Mouse (Mus musculus) ES-E14 (cell line): ENCODE measurements around the gene Myo16. TPM values are rescaled to one million over a fixed set of nuclear protein-coding genes. Genes with fewer than 3 reads are reported as not detected.

Experiments
- DNase-seq: peaks from one replicate; pipeline ENCODE4 v3.0.0-alpha.2; 2013; ENCODE audit warnings: low read depth, low spot score
- H3K27ac ChIP-seq: 2 replicates; pipeline ENCODE4 v1.5.1; 2012; ENCODE audit warnings: low read depth, mild to moderate bottlenecking, low read length, moderate library complexity, mixed read lengths; ENCODE audit not compliant: poor library complexity, insufficient read depth, severe bottlenecking
- H3K36me3 ChIP-seq: 2 replicates; pipeline ENCODE4 v1.6.1; 2012; ENCODE audit warnings: mild to moderate bottlenecking, low read length, moderate library complexity, mixed read lengths; ENCODE audit not compliant: control insufficient read depth, poor library complexity, insufficient read depth, severe bottlenecking
- H3K4me1 ChIP-seq, 2 experiments: fragments of 150-350 bp in 1 of 2; sonication (generic) in 1 of 2; 2 replicates each; pipeline ENCODE4 v1.6.1; 2012; ENCODE audit warnings: low read length in 2 of 2, mild to moderate bottlenecking in 1 of 2, mixed read lengths in 1 of 2; ENCODE audit not compliant: control insufficient read depth in 2 of 2, insufficient read depth in 2 of 2, poor library complexity in 1 of 2
- H3K4me3 ChIP-seq, 2 experiments: fragments of 150-350 bp in 1 of 2; sonication (generic) in 1 of 2; 2 replicates each; pipeline ENCODE4 v1.5.1; 2012; ENCODE audit warnings: low read length in 2 of 2, low read depth in 1 of 2, mild to moderate bottlenecking in 1 of 2, mixed read lengths in 1 of 2; ENCODE audit not compliant: insufficient read depth in 1 of 2, poor library complexity in 1 of 2, severe bottlenecking in 1 of 2
- H3K9ac ChIP-seq: 2 replicates; pipeline ENCODE4 v1.6.1; 2012; ENCODE audit warnings: low read depth, mild to moderate bottlenecking, low read length, mixed read lengths; ENCODE audit not compliant: poor library complexity, insufficient read depth, severe bottlenecking
- H3K9me3 ChIP-seq: fragments of 150-350 bp; sonication (generic); 2 replicates; pipeline ENCODE4 v1.6.1; 2012; ENCODE audit warnings: low read depth, mild to moderate bottlenecking, low read length; ENCODE audit not compliant: control insufficient read depth, insufficient read depth
- CHD2 ChIP-seq: IDR thresholded peaks from 2 replicates; pipeline ENCODE4 v1.6.1; 2014; ENCODE audit warnings: mild to moderate bottlenecking, low read depth, low read length, inconsistent platforms
- HCFC1 ChIP-seq: IDR thresholded peaks from 2 replicates; pipeline ENCODE4 v1.6.1; 2012; ENCODE audit warnings: low read length, inconsistent platforms, borderline replicate concordance; ENCODE audit not compliant: insufficient read depth
- MAFK ChIP-seq: IDR thresholded peaks from 2 replicates; pipeline ENCODE4 v1.6.1; 2014; ENCODE audit warnings: mild to moderate bottlenecking, low read depth, low read length, inconsistent platforms; ENCODE audit not compliant: insufficient read depth
- ZC3H11A ChIP-seq: IDR thresholded peaks from 2 replicates; pipeline ENCODE4 v1.6.1; 2012; ENCODE audit warnings: low read depth, mild to moderate bottlenecking, inconsistent platforms, low read length, borderline replicate concordance
- ZNF384 ChIP-seq: IDR thresholded peaks from 2 replicates; pipeline ENCODE4 v1.6.1; 2012; ENCODE audit warnings: low read depth, low read length, inconsistent platforms
- in situ Hi-C, 2 experiments: fragments of 600-800 bp; cut with MboI; formaldehyde crosslinking; loops; one replicate each; pipeline ENCODE4 v1.15.1; 2025; ENCODE audit warnings: low sequenced_read_pairs in 2 of 2, inconsistent platforms in 1 of 2; ENCODE audit not compliant: unreplicated experiment in 2 of 2
- total RNA-seq: library from RNA; depleted of rRNA; stranded (reverse); fragments of 300-350 nt; gene quantifications from 2 replicates; pipeline ENCODE4 v1.2.3, GENCODE M21; 2012

The Myo16 gene
- total RNA-seq, 1 experiment, result 0.09 TPM

DNA sequence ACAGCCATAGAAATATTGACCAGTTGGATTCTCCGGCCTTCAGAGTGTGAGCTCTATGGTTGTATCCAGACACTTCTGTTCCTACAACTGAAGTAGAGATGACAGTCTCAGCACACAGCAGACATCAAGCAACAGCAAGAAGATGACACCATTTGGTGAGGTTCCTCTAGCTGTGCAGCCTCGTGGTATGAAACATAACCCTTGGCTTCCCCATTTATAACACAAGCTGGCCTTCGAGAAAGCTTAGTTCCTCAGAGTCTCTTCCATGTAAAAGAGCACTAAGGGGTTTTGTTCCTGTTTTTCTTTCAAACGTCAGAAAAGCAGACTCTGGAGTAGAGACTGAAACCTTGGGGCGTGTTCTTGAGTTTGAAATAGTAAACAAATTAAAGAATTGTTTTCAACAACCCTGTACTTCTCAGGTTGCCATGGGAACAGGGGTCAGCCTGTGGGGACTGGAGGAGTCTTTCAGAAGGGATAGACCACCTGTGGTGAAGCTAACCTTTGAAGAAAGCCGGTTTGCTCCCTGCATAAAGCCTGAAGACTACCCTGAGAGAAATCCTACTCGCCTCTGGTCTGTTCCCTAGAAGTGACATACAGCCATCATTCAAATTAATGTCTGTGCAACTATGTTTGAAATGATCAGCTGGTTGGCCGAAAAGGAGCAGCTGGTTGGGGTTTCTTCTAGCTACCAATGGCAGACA, 510.2 kb downstream of the Myo16 start:
- H3K4me1 ChIP-seq, result peaks cover 5 to 12% of the 10 kb centered on the region in 2 experiments; a peak in 3 of 4 replicates
- TF ChIP-seq ZC3H11A (no peak), CHD2 (0 out of 2 replicates have a peak, but pooled peaks have one; percentile 16)
- H3K9me3 ChIP-seq, result no peaks in the 10 kb centered on the region
- in situ Hi-C loops, result no loop called here
- no peak overlapping the region for H3K9ac ChIP-seq
- DNase-seq, result peak; percentile 93
- H3K36me3 ChIP-seq, result peaks cover 3% of the 10 kb centered on the region; the same call in 1 of the 2 replicates
- no peak overlapping the region; the same call in 1 of the 2 replicates for H3K27ac ChIP-seq
- H3K4me3 ChIP-seq, result no peak overlapping the region

DNA sequence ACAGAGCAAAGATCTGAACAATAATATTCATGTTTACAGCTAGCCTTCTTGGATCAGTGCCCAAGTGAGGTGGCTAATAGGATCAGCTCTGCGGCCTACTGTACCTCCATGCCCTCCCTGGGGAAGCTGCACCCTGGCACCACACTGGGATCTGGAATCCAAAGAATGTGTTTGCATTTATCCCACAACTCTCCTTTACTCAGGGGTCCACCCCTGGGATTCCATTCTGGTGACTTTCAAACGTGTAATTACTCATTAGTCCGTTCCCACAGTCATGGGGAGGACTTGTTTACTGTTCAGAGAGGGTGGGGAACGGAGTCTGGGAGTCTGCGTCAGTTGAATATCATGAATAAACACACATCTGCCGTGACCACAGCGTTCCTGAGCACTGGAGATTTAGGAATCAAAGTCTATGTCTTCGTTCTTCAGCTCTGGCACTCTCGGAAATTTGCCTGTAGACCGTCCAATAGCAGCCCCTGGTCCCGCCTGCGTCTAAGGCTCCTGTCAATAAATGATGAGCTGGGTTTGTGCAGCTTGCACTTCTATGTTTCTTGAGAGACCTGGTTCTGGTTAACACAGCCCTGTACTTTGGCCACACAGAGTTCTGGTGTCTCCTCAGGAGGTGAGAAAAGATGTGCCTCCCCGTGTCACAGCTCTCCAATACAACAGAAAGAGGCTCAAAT, 511.3 kb downstream of the Myo16 start:
- peaks cover 3% of the 10 kb centered on the region; the same call in 1 of the 2 replicates for H3K36me3 ChIP-seq
- H3K9me3 ChIP-seq, result no peaks in the 10 kb centered on the region
- no peak for DNase-seq
- in situ Hi-C loops, result no loop called here
- no peak overlapping the region for H3K4me3 ChIP-seq
- no peak overlapping the region for H3K27ac ChIP-seq
- no peak overlapping the region for H3K9ac ChIP-seq
- H3K4me1 ChIP-seq, result peaks cover 5 to 12% of the 10 kb centered on the region in 2 experiments; a peak in 3 of 4 replicates
- no peak for TF ChIP-seq ZNF384
- TF ChIP-seq MAFK, result no peak
- no peak for TF ChIP-seq HCFC1
- TF ChIP-seq CHD2, result no peak
- TF ChIP-seq ZC3H11A, result no peak

- in situ Hi-C loops, result no loop called here
- no peaks in the 10 kb centered on the region for H3K9me3 ChIP-seq
- no peak overlapping the region for H3K9ac ChIP-seq
- no peak overlapping the region; the same call in 1 of the 2 replicates for H3K27ac ChIP-seq
- no peak for TF ChIP-seq CHD2
- TF ChIP-seq MAFK, result no peak
- TF ChIP-seq ZNF384, result no peak
- TF ChIP-seq ZC3H11A, result no peak
- TF ChIP-seq HCFC1, result no peak
- peak; percentile 66 for DNase-seq
- H3K4me1 ChIP-seq, result peaks cover 5 to 12% of the 10 kb centered on the region in 2 experiments; a peak in 3 of 4 replicates
- H3K36me3 ChIP-seq, result peaks cover 3% of the 10 kb centered on the region; the same call in 1 of the 2 replicates
- no peak overlapping the region for H3K4me3 ChIP-seq
Measured at GRCm38 (mm10) chr8:10665821-10666283, 512.1 kb downstream of the Myo16 start.

- in situ Hi-C loops, result no loop called here
- TF ChIP-seq ZC3H11A (no peak), HCFC1 (no peak), CHD2 (no peak), MAFK (no peak), ZNF384 (no peak)
- Histone ChIP-seq H3K4me3 (no peak overlapping the region), H3K27ac (no peak overlapping the region), H3K9ac (no peak overlapping the region), H3K9me3 (no peaks in the 10 kb centered on the region), H3K36me3 (peaks cover 3% of the 10 kb centered on the region; the same call in 1 of the 2 replicates), H3K4me1 (no peaks in the 10 kb centered on the region)
- no peak for DNase-seq
Measured at GRCm38 (mm10) chr8:10671862-10672548, 518.3 kb downstream of the Myo16 start.
